Mouse (Mus musculus): ENCODE measurements around the gene Ppp1r1b.

Ppp1r1b gene

DNA sequence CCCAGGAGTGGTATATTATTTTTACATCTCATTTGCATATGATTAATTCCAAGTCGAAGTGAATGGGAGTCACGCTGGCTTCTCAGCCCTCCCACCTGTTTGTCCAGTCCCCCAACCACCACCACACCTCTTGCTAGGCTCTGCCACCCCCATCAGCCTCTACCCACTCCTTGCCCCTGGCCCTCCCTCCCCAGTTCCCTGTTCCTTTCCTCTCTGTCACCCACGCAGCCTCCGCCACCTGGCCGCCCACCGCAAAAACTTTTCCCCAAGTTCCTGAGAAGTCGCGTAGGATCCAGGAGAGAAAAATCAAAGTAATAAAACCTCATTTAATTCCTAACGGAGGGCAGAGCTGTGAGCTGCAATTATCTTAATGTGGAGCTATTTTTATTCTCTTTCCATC lies 2.0 kb upstream of the Ppp1r1b start:
- in situ Hi-C loops (cut with MboI, MseI) = no loop called here

- in situ Hi-C loops (cut with MboI, MseI) = no loop called here
Measured at GRCm38 (mm10) chr11:98347385-98348082, 670 bp upstream of the Ppp1r1b start.

- in situ Hi-C loops (cut with MboI, MseI) = no loop called here
Measured at GRCm38 (mm10) chr11:98349308-98349707, 1.1 kb downstream of the Ppp1r1b start.

DNA sequence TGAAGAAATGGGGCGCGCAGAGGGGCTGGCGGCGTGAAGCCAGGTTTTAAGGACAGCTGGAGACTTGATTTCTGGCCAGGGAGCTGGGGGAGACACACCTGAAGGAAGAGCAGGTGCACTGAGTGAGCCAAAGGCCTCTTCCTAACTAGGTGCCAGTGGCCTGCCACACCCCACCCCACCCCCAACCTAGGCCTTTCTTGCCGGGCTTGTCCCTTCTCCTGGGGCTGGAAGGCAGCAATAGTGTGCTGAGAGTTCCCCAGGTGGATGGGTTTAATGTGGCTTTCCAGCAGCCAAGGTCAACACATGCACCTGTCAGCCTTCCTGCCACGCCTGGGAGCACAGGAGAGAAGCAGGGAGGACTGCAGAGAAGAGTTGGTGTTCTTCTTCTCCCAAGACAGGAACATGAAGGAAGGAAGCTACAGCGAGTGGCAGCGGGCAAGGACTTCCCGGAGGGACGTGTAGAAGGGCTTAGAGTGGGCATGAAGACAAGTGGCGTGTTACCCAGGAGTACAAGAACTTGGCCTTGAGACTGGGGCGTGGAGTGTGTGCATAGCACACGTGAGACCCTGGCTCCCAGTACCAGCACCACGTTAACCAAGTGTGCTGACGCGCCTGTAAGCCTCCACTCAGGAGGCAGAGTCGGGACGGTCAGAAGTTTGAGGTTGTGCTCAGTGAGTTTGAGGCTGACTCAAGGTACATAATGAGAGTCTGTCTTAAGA lies 4.2 kb downstream of the Ppp1r1b start:
- in situ Hi-C loops (cut with MboI, MseI) = no loop called here

DNA sequence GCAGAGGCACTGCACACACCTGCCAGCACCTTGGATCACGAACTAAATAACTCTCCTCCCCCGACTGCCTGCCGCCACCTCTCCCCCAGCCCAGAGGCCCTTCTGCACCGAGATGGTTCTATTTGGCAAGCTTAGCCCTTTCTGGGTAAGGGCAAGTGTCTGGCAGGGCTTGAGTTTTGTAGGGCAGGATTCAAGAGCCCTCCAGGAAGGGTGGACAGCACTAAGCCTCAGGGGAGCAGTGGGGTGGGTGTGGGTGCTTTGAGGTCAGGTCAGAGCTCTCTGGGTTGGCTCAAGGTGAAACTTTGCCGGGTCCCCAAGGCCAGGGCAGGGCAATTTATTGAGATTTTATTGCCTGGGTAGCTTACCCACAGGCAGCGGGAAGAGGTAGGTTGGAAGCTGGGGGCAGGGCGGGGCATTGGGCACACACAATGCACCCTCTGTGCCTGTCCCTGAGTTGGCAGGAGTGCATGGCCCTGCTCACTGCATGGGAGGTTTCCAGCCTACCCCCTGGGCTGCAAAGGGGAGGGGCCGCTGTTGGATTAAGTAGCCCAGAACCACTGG lies 5.5 kb downstream of the Ppp1r1b start:
- in situ Hi-C loops (cut with MboI, MseI) = no loop called here

GRCm38 (mm10) chr11:98354445-98354844 lies 6.2 kb downstream of the Ppp1r1b start:
- in situ Hi-C loops (cut with MboI, MseI) = no loop called here

- in situ Hi-C loops (cut with MboI, MseI) = no loop called here
Measured at GRCm38 (mm10) chr11:98355732-98356299, 7.6 kb downstream of the Ppp1r1b start.

DNA sequence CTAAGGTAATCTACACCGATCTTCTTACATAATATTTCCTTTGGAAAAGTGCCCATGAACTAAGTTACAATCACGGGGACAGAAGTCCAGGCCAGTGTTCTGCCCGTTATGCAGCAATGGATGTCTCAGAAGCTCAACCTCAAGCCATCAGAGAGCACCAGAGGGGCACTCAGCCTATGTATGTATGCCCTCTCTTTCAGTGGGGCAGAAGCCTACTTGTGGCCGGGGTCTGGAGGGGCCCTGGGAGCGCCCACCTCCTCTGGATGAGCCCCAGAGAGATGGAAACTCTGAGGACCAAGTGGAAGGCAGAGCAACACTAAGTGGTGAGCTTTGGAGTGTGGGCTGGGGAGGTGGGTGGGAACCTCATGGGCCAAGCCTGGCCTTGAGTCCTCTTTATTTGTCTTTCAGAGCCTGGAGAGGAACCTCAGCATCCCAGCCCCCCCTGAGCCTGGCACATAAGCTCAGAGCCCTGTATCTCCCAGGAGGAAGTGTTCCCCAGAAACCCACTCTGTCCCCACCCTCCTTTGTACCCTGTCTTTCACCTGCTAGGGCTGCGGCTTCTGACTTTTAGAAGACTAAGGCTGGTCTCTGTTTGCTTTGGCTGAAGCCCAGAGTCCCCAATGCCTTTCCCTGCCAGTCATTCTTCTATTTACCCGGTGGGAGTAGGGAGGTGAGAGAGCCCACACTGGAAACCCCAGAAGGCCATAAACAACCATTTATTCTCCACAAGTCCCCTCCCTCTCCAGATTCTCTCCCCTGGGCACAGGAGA lies 8.6 kb downstream of the Ppp1r1b start:
- in situ Hi-C loops (cut with MboI, MseI) = no loop called here

- in situ Hi-C loops (cut with MboI, MseI) = no loop called here
Measured at GRCm38 (mm10) chr11:98357396-98358160, 9.4 kb downstream of the Ppp1r1b start.

DNA sequence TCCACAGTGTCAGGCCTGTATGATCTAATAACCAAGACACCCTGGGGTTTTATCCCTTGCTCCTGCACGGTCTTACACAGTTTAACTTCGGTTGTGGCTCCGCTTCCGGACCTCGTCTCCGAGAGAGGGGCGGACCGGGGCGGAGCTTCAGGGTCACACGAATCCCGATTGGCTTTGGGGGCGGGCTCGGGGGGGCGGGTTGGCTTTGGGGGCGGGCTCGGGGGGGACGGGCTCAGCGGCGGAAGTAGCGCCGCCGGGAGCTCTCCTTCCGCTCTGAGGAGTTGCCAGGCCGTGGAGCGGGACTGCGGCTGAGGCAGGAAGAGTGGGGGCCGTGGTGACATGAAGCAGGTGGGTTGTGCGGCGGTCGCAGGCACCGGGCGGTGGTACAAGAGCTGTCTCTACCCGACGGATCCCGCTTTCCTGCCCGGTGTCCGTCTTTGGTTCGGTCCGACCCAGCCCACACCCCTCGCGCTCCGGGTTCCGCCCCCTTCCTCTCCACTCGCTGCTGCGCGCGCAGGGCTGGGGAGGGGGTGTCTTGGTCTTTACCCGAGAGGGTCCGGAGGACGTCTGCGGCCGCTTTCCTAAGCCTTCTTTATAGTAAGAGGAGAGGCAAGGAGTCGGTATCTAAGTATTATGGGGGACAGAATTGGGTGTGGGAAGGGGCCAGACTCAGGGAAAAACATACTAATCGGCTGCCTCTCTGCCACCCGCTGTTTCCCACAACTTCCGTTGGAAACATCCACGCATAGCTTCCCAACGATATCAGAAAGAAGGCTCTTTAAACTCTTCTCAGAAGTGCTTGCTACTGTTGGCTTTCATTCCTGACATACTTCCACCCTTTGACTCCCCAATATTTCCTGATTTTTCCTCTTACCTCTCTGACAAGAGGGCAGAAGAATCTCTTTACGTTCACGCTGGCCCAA lies 10.2 kb downstream of the Ppp1r1b start, which contains the start of gene Stard3:
Stard3 (plus strand) TSS at position 208 of the 923 bp plus-strand sequence.
- in situ Hi-C loops (cut with MboI, MseI) = no loop called here

DNA sequence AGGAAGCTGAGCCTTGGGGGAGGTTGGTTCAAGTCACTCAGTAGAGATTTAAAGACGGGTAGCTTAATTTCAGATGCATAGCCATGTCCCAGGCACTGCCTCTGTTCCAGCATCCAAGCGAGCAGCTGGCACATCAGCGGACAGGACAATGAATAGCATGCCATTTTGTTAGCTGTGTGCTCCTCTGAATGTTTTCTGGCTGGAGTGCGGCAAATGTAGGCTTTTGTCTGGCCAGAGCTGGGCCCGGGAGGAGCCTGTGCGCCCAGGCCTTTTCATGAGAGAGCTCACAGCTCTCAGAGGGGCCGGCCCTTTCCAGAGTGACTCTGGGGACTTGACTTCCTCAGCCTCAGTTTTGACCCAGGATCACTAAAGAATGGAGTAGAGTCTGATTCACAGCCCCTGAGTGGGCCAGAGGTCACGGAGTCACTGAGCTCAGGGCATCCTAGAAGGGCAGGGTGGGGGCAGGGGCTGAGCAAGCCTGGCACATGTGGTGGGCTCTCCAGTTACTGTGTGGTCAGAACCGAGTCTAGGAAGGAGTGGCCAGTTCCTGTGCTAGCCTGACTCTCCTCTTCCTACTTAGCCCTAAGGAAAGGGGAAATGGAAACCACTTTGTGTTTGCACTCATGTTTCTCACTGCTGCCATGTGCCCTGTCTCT lies 12.8 kb downstream of the Ppp1r1b start:
- in situ Hi-C loops (cut with MboI, MseI) = no loop called here

GRCm38 (mm10) chr11:98363817-98364216 lies 15.6 kb downstream of the Ppp1r1b start:
- in situ Hi-C loops (cut with MboI, MseI) = no loop called here

GRCm38 (mm10) chr11:98364410-98364809 lies 16.2 kb downstream of the Ppp1r1b start:
- in situ Hi-C loops (cut with MboI, MseI) = no loop called here

- in situ Hi-C loops (cut with MboI, MseI) = no loop called here
Measured at GRCm38 (mm10) chr11:98366290-98366689, 18.1 kb downstream of the Ppp1r1b start.

DNA sequence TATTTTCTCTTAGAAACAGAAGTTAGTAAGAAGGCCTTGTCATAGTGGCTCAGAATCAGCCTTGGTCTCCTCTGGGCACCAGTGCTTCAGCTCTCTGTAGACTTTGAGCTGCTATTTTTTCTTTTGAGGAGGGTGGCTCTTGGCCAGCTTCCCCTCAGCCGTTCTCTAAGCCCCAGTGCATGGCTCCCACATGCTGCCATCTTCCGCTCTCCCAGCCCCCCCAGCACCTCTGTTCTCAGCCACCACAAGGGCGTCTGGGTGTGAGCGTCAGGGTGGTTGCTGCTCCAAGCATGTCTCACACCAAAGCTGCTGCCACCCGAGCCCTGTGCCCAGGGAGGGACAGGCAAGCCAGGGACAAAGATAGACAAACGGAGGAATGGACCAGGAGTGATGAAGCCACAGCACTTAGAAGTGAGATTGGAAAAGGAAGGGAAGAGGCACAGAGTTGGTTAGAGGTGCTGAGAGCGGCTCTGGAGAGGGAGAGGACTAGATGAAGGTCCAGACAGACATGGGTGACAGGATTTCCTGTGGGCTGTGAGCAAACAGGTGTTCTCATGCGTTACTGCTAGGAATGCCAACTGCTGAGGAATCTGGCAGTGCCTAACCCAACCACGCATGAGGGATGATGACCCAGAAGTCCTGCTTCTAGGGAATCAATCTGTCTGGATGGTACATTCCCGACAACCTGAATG lies 19.1 kb downstream of the Ppp1r1b start:
- in situ Hi-C loops (cut with MboI, MseI) = no loop called here

GRCm38 (mm10) chr11:98367863-98368186 lies 19.6 kb downstream of the Ppp1r1b start:
- in situ Hi-C loops (cut with MboI, MseI) = no loop called here

GRCm38 (mm10) chr11:98369337-98369736 lies 21.1 kb downstream of the Ppp1r1b start:
- in situ Hi-C loops (cut with MboI, MseI) = no loop called here

DNA sequence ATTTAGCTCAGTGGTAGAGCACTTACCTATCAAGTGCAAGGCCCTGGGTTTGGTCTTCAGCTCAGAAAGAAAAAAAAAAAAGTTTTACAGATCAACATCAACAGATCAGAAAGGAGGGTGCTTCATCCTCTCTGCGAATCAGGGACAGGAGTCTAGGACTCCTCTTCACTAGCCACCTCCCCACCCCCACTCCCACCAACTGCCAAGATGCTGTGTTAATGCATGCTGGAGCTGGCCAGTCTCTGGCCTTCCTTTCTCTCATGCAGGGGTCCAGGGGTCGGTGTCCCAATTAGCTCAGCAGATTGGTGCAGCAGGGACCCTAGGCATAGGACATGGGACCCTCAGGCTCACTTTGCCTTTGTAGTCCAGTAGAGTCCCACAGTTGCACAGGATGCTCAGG lies 22.4 kb downstream of the Ppp1r1b start:
- in situ Hi-C loops (cut with MboI, MseI) = no loop called here
